Mouse (Mus musculus) duodenum, adult 2 months (tissue): ENCODE data around the gene Ffar1. TPM values are rescaled to one million over a fixed set of nuclear protein-coding genes. Genes with fewer than 3 reads are reported as not detected.

Source experiments
- polyA plus RNA-seq: library from polyadenylated mRNA; depleted of rRNA; stranded (reverse); fragments of >200 nt; gene quantifications from 2 replicates; pipeline ENCODE4 v1.2.3, GENCODE M21; 2012; ENCODE audit warnings: low replicate concordance; rRNA removed

The Ffar1 gene
- polyA plus RNA-seq: 0.26 and 0.87 TPM in 2 replicates

GRCm38 (mm10) chr7:30861464-30861863 lies at the start of gene Ffar1:
Ffar1 (minus strand) TSS chr7:30861564.

GRCm38 (mm10) chr7:30880176-30880575 lies 18.8 kb upstream of the Ffar1 start, which contains the start of gene Cd22:
Cd22 (minus strand) TSS chr7:30880342.

DNA sequence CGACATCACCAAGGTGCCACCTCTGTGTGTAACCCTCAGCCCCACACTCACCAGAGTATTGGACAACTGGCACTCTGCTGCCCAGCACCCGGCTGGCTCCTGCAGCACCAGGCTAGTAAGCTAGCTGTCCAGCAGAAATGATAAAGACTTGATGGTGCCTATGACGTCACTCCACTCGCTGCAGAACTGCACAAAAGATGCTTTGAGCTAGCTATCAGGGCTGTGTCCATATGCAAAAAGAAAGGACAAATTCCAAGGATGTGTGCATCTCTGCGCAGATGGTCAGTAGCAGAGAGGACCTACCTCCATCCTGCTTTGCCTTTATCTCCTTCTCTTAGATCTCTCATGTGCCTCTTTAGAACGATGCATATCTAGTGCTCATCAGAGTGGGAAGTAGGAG lies 5.3 kb downstream of the Ffar1 start, which contains the start of gene Ffar3:
Gene Ffar3 (minus strand): TSS at position 101 of the 400 bp plus-strand sequence.

DNA sequence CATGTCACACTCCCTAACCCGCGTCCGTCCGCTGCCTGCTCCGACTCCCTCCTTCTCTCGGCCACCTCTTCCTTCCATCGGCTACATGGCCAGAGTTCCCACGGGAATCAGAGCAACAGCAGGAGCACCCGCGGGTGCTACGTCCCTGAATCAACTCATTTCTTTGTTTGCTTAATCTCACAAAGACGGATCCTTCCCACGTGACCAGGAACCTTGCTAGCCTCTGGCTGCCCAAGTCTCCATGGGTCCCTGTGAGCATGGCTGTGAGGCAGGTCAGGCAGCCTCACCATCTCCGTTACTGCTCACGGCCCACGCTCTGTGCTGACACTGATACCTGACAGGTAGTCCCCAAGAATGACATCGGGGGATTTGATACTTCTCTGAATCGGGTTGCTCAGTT lies 37.7 kb downstream of the Ffar1 start, which contains the start of gene Ffar2:
Gene Ffar2 (minus strand): TSS at position 101 of the 400 bp plus-strand sequence.

Other genes starting within 250 kb of the Ffar1 start
- 1.1 and 3.8 TPM in 2 replicates for gene Upk1a, start 248.7 kb downstream of the Ffar1 start, polyA plus RNA-seq
- gene Cox6b1, start 235.4 kb downstream of the Ffar1 start, polyA plus RNA-seq: 382 and 584 TPM in 2 replicates
- gene Etv2, start 225.7 kb downstream of the Ffar1 start, polyA plus RNA-seq: not detected in 2 replicates
- 73.7 and 104 TPM in 2 replicates for gene Rbm42, start 211.2 kb downstream of the Ffar1 start, polyA plus RNA-seq
- 4.7 and 7.0 TPM in 2 replicates for gene Haus5, start 196.6 kb downstream of the Ffar1 start, polyA plus RNA-seq
- not detected in 2 replicates for gene Pmis2, start 190.0 kb downstream of the Ffar1 start, polyA plus RNA-seq
- 10.2 and 19.1 TPM in 2 replicates for gene 2200002J24Rik, start 162.6 kb downstream of the Ffar1 start, polyA plus RNA-seq
- 0.88 and 2.5 TPM in 2 replicates for gene Atp4a, start 149.4 kb downstream of the Ffar1 start, polyA plus RNA-seq
- 237 and 269 TPM in 2 replicates for gene Tmem147, start 132.0 kb downstream of the Ffar1 start, polyA plus RNA-seq
- not detected in 2 replicates for gene Gapdhs, start 117.9 kb downstream of the Ffar1 start, polyA plus RNA-seq
- 0.18 and 0.44 TPM in 2 replicates for gene Sbsn, start 110.1 kb downstream of the Ffar1 start, polyA plus RNA-seq
- gene Dmkn, start 97.8 kb downstream of the Ffar1 start, polyA plus RNA-seq: 1.8 and 2.2 TPM in 2 replicates
- not detected in 2 replicates for gene Krtdap, start 73.7 kb downstream of the Ffar1 start, polyA plus RNA-seq
- gene Ffar2, start 37.8 kb downstream of the Ffar1 start, polyA plus RNA-seq: 13.3 and 15.3 TPM in 2 replicates
- gene Ffar3, start 5.4 kb downstream of the Ffar1 start, polyA plus RNA-seq: 1.8 and 1.9 TPM in 2 replicates
- gene Cd22, start 18.8 kb upstream of the Ffar1 start, polyA plus RNA-seq: 0.71 and 3.5 TPM in 2 replicates
- gene Mag, start 53.3 kb upstream of the Ffar1 start, polyA plus RNA-seq: 0.37 and 0.68 TPM in 2 replicates
- 0.68 and 13.0 TPM in 2 replicates for gene Hamp2, start 63.1 kb upstream of the Ffar1 start, polyA plus RNA-seq
- 2.0 and 2.1 TPM in 2 replicates for gene Hamp, start 82.5 kb upstream of the Ffar1 start, polyA plus RNA-seq
- gene Usf2, start 95.2 kb upstream of the Ffar1 start, polyA plus RNA-seq: 107 and 186 TPM in 2 replicates
- gene Lsr, start 111.9 kb upstream of the Ffar1 start, polyA plus RNA-seq: 331 and 790 TPM in 2 replicates
- 6.0 and 7.2 TPM in 2 replicates for gene Fam187b, start 112.2 kb upstream of the Ffar1 start, polyA plus RNA-seq
- gene Fxyd5, start 180.9 kb upstream of the Ffar1 start, polyA plus RNA-seq: 32.5 and 36.7 TPM in 2 replicates
- gene Fxyd7, start 189.9 kb upstream of the Ffar1 start, polyA plus RNA-seq: 5.4 and 7.1 TPM in 2 replicates
- 72.1 and 108 TPM in 2 replicates for gene Fxyd1, start 195.6 kb upstream of the Ffar1 start, polyA plus RNA-seq
- 3.1 and 4.7 TPM in 2 replicates for gene Lgi4, start 197.8 kb upstream of the Ffar1 start, polyA plus RNA-seq
- 18.4 and 81.6 TPM in 2 replicates for gene Fxyd3, start 215.1 kb upstream of the Ffar1 start, polyA plus RNA-seq